Mouse (Mus musculus) megakaryocyte, embryonic 14.5 days (primary cell): ENCODE data around the gene Il6ra. TPM values are rescaled to one million over a fixed set of nuclear protein-coding genes. Genes with fewer than 3 reads are reported as not detected.
A peak's percentile ranks its signal among the peaks of the same experiment; 100 is the strongest.

ENCODE experiments used
- H3K27me3 ChIP-seq: replicated peaks from 2 replicates; pipeline ENCODE3; 2012; ENCODE audit warnings: inconsistent platforms
- H3K36me3 ChIP-seq: replicated peaks from 2 replicates; pipeline ENCODE3; 2012; ENCODE audit warnings: low read length, inconsistent platforms, mixed read lengths
- H3K4me1 ChIP-seq: 2 replicates; pipeline ENCODE4 v1.6.1; 2012; ENCODE audit warnings: inconsistent platforms
- H3K4me3 ChIP-seq: replicated peaks from 2 replicates; pipeline ENCODE3; 2012; ENCODE audit warnings: moderate library complexity, mild to moderate bottlenecking, inconsistent platforms
- H3K9me3 ChIP-seq: 2 replicates; pipeline ENCODE4 v1.6.1; 2012; ENCODE audit warnings: inconsistent platforms
- FLI1 ChIP-seq: IDR thresholded peaks from 2 replicates; pipeline ENCODE4 v1.6.1; 2012; ENCODE audit warnings: low read length, inconsistent platforms, mixed read lengths
- GATA1 ChIP-seq: IDR thresholded peaks from 3 replicates; pipeline ENCODE4 v1.6.1; 2012; ENCODE audit warnings: mixed read lengths, low read length, inconsistent platforms, borderline replicate concordance
- polyA plus RNA-seq: library from polyadenylated mRNA; stranded (reverse); fragments of >175 nt; gene quantifications from 2 replicates; pipeline ENCODE4 v1.2.3, GENCODE M21; 2012; ENCODE audit warnings: low replicate concordance; ENCODE audit not compliant: insufficient read depth

Il6ra gene
- polyA plus RNA-seq, 1 experiment = 6.3 TPM

DNA sequence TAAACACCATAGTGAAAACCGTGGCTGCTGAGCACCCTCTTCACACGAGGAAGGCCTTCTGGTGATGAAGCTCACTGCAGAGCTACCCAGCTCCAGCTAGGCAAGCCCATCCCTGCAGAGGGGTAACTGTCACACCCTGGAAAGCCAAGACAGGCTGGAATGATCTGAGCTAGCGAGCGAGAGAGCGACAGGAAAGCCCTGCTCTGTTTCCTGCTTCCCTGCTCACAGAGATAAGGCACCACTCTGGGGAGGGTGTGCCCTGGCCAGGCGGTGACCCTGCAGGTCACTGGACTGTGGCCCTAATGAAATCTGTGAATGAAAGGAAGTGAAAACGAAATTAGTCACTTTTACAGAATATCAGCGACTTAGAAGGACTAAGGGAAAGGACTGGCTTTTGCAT lies 77.6 kb downstream of the Il6ra start:
- H3K27me3 ChIP-seq = peaks cover 73% of the 10 kb centered on the region
- H3K9me3 ChIP-seq = peaks cover 3% of the 10 kb centered on the region; the same call in 1 of the 2 replicates
- H3K4me1 ChIP-seq = peaks cover 30% of the 10 kb centered on the region
- TF ChIP-seq GATA1 (no peak), FLI1 (no peak)
- no peaks in the 10 kb centered on the region for H3K36me3 ChIP-seq
- H3K4me3 ChIP-seq = peak overlapping the region; percentile 33

DNA sequence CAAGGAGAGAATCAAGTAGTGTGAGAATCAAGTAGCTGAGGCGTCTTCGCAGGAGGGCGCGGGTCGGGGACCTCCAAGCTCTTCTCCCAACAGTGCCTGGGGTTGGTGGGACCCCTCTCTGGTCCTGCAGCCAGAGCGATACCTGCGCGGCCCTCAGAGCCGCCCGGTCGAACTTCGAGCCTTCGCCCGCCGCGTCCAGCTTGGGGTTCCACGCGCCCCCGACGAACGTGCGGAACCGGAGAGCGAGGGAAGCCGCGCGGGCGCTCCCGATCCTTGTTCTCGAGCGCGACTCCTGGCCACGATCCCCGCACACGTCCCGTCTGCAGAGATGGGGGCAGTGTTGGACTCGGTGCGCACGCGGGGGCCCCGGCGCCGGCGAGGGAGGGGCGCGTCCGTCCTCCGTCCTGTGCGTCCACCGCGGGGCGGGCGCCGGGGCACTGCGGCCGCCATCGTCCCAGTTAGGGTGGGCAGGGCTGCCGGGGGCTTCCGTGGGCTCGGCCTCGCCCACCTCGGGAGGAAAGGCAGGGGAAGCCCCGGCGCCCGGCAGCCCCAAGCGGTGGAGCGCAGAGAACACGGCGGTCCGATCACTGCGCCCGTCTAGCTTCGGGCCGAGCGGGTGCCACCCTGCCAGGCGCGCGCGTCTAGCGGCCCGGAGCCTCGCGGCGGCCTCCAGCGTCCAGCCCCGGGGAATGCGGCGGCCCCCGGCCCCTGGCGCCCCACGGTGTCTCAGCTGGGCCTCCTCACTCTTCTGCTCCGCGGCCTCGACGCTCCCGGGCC lies 82.0 kb downstream of the Il6ra start, which contains the start of gene She:
Gene She, plus strand, starts transcription at position 556 of the 777 bp plus-strand sequence.
- Histone ChIP-seq H3K4me3 (peak within 1 kb of the TSS; percentile 62), H3K9me3 (peaks cover 13% of the 10 kb centered on the region), H3K36me3 (no peaks in the 10 kb centered on the region), H3K4me1 (peaks cover 28% of the 10 kb centered on the region), H3K27me3 (peaks cover 86% of the 10 kb centered on the region)
- TF ChIP-seq FLI1 (no peak), GATA1 (no peak)

DNA sequence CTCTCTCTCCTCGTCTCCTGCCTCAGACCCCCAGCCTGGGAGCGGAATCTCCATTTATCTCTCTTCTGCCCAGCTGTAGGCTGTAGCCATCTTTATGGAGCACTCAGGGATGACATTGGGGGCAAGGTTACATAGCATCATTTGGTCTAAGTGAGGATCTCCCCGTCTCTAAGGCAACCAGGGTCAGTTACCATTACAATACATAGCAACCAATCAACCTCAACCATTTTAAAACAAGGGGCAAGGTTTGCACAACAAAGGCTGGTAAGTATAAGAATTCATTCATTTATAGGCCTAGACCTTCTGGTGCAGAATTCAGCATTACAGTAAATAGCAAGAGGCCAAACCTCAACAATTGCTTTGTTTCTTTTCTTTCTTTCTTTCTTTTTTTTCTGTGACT lies 86.7 kb downstream of the Il6ra start:
- H3K36me3 ChIP-seq = no peaks in the 10 kb centered on the region
- no peak overlapping the region for H3K4me3 ChIP-seq
- H3K27me3 ChIP-seq = peaks cover 61% of the 10 kb centered on the region
- peaks cover 14% of the 10 kb centered on the region for H3K9me3 ChIP-seq
- TF ChIP-seq FLI1 = no peak
- TF ChIP-seq GATA1 = no peak
- peaks cover 13% of the 10 kb centered on the region for H3K4me1 ChIP-seq

DNA sequence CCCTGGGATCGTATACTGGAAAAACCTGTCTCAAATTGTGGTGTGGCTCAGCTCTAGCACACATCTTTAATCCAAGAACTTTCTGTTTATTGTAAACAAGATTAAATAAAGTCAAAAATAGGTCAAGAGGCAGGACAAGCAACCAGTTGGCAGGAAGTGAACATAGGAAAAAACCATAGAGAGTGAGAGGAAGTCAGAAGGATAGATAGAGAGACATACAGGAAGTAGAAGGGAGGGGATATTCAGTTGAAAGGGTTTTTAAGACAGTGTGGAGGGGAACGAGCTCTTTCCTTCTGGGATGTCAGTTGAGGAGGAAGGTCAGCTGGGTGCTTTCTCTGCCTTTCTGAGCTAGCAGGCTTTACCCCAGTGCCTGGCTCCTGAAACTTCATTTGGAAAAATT lies 89.4 kb downstream of the Il6ra start:
- TF ChIP-seq GATA1 = no peak
- TF ChIP-seq FLI1 = no peak
- no peak overlapping the region for H3K4me3 ChIP-seq

DNA sequence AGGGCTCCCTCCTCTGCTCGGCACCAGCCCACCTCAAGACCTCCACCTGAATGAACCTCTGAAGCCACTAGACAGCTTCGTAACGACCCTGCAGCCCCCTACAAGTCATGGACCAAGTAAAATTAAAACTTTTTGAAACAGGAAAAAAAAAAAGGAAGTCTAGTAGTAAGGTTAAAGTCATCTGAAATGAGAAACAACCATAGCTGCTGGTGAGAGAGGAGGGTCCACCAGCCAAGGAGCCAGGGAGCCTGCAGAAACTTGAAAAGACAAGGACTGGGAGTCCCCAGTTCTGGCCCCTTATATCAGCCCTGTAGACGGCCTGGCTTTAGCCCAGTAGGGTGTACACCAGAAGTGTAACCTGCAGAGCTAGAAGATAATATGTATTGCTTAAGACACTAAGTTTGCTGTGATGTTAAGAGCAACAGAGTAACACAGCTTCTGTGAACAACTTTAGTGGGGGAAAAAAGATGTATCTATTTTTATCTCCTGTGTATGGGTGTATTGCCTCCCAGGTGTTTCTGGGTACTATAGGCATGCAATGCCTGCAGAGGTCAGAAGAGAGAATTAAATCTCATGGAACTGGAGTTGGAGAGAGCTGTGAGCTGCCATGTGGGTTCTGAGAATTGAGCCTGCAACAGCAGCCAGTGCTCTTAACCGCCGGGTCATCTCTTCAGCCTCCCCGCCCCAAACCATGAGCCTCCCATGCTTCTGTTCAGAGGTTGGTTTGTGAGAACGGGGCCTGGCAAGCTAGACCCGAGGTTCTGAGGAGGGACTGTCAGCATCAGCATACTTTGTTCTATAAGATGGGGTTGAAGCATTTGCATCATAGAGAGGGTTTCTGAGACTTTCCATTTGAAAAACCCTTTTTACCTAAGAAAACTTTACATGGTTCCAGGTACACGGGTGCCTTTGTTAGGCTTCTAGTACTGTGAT lies 91.2 kb downstream of the Il6ra start:
- Histone ChIP-seq H3K4me3 (no peak overlapping the region), H3K4me1 (peaks cover 20% of the 10 kb centered on the region), H3K36me3 (no peaks in the 10 kb centered on the region)

More for the DNA sequence above, 89.4 kb downstream of the Il6ra start:
- Histone ChIP-seq H3K4me1 (peaks cover 20% of the 10 kb centered on the region), H3K36me3 (no peaks in the 10 kb centered on the region), H3K27me3 (peaks cover 56% of the 10 kb centered on the region), H3K9me3 (peaks cover 10% of the 10 kb centered on the region)

DNA sequence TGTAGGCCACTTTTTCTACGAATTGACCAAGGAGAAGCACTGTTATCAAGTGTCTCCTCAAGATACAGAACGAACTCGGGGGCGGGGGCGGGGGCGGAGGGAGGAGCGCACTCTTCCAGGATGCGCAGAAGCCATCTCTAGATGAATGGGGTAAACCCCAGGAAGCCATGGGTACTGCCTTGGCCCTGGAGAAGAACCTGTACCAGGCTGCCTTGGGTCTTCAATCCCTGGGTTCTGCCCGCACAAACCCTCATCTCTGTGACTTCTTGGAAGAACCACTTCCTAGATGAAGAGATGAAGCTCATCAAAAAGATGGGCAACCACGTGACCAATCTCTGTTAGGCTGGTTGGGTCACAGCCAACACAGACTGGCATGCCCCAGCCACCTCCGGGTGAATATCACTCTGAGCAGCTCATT lies 91.9 kb downstream of the Il6ra start:
- Histone ChIP-seq H3K9me3 (peaks cover 4% of the 10 kb centered on the region; the same call in 1 of the 2 replicates), H3K36me3 (no peaks in the 10 kb centered on the region), H3K4me3 (no peak overlapping the region), H3K4me1 (peaks cover 20% of the 10 kb centered on the region), H3K27me3 (peaks cover 55% of the 10 kb centered on the region)
- TF ChIP-seq FLI1 (no peak), GATA1 (no peak)

More for the DNA sequence above, 91.2 kb downstream of the Il6ra start:
- Histone ChIP-seq H3K27me3 (peaks cover 57% of the 10 kb centered on the region), H3K9me3 (peaks cover 4% of the 10 kb centered on the region; the same call in 1 of the 2 replicates)
- TF ChIP-seq GATA1 = no peak
- no peak for TF ChIP-seq FLI1

DNA sequence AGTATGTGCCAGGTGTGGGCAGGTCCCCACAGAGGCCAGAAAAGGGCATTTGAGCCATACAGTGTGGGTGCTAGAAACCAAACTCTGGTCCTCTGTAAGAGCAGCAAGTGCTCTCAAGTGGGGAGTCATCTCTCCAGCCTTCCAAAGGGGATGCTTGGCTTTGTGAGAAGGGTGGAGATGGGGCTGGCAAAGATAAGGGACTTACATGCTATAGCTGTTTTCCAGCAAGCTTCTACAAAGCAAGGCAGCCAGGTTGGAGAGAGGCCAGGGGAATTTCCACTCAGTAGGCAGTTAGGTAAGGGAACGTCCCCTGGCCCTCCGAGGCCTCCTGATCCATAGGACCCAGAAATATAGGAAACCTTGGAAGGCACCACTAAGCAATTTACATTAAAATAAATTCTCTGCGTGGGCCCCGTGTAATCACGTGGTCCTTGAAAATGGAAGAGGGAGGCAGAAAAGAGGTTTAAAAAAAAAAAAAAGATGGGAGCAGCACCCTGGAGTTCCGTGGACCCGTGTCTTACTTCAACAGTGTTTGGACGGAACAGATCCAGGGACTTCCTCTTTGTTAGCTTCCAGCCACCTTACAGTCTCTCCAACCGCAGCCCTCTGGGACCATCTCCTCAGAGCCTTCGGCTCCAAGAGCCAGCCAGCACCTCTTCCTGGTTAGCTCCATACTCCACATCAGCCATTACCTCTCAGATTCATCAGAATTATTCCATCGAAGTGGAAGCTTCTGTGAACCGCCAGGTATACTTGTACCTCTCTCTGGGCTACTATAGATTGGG lies 92.5 kb downstream of the Il6ra start:
- Histone ChIP-seq H3K27me3 (peaks cover 59% of the 10 kb centered on the region), H3K9me3 (peaks cover 3% of the 10 kb centered on the region; the same call in 1 of the 2 replicates), H3K36me3 (no peaks in the 10 kb centered on the region), H3K4me1 (peaks cover 20% of the 10 kb centered on the region), H3K4me3 (no peak overlapping the region)
- TF ChIP-seq GATA1 = no peak
- TF ChIP-seq FLI1 = no peak

DNA sequence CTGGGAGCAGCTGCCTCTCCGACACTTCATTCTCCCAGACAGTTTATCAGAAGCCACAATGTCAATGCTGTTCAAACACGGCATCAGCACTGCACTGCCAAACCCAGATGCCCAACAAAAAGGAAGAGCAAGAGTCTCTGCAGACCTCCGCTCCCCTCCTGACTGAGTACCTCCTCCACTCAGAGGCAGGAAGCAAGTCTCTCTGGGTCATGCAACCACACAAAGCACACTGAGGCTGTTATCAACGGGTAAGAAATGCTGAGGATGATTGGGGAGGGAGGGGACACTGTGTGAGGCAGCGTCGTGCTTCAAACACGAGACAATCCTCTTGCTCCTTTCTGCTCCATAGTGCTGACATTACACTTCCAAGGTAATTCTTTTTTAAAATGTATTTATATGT lies 93.1 kb downstream of the Il6ra start:
- Histone ChIP-seq H3K4me1 (peaks cover 20% of the 10 kb centered on the region), H3K4me3 (peak overlapping the region; percentile 31), H3K36me3 (no peaks in the 10 kb centered on the region), H3K9me3 (no peaks in the 10 kb centered on the region), H3K27me3 (peaks cover 60% of the 10 kb centered on the region)
- TF ChIP-seq GATA1 (no peak), FLI1 (no peak)

DNA sequence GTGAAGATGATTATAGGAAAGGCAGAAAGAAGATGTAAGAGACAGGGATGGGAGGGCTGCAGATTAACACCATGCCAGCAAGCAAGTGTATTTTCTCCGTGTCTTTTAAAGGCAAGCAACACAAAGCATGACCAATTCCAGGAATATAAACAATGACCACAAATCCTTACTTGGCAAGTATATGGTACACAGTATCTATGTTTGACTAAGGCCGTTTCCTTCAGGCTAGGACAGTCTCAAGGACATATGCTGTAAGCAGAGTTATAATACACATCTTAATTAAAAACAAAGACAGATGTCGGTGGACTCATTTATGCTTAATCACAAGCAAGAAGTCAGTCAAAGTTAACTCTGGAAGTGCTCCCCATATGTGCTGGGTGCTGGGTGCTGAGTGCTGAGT lies 94.4 kb downstream of the Il6ra start:
- Histone ChIP-seq H3K9me3 (no peaks in the 10 kb centered on the region), H3K36me3 (no peaks in the 10 kb centered on the region), H3K4me1 (peaks cover 17% of the 10 kb centered on the region), H3K27me3 (peaks cover 62% of the 10 kb centered on the region), H3K4me3 (no peak overlapping the region)
- no peak for TF ChIP-seq GATA1
- no peak for TF ChIP-seq FLI1
